Mouse (Mus musculus) heart, adult 11 months (tissue): ENCODE measurements at regions not wholly inside any gene's neighbourhood (a gene's known extent, or its start where the extent isn't known, plus 50 kb on each side); places are given as distances from the start of the nearest gene placed in this dataset.
"Not testable (repeated sequence)": the region's sequence is repeated elsewhere in the genome, so short reads cannot be mapped to it uniquely, and the experiment has no call there.

Source experiments
- DNase-seq: peaks from one replicate; pipeline ENCODE4 v3.0.0; 2022

- DNase-seq, result no peak
Observed at GRCm38 (mm10) chr5:97831421-97831820, 199.4 kb downstream of the Antxr2 start.

- DNase-seq, result peak; percentile 76
Observed at GRCm38 (mm10) chr5:97817485-97817884, 213.4 kb downstream of the Antxr2 start.

GRCm38 (mm10) chr5:97815357-97815756, 215.5 kb downstream of the Antxr2 start:
- no peak for DNase-seq

DNA sequence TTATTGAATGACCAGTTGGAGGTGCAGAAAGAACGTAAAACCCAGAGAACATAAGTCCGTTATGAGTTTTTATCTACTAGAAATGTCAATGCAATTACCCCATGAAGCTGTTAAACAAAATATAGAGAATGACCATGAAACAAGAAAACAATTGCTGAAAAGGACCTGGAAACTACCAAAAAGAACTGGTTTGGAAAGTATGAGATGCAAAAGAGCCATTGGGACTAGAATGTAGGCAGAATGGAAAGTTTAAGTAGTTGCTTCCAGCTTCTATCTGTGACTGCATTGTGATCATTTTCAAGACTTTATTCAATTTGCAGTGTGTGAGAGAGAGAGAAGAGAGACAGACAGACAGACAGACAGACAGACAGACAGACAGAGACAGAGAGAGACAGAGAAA, 216.1 kb downstream of the Antxr2 start:
- DNase-seq, result no peak

- DNase-seq, result peak; percentile 91
Observed at GRCm38 (mm10) chr5:97812611-97813350, 218.1 kb downstream of the Antxr2 start.

DNA sequence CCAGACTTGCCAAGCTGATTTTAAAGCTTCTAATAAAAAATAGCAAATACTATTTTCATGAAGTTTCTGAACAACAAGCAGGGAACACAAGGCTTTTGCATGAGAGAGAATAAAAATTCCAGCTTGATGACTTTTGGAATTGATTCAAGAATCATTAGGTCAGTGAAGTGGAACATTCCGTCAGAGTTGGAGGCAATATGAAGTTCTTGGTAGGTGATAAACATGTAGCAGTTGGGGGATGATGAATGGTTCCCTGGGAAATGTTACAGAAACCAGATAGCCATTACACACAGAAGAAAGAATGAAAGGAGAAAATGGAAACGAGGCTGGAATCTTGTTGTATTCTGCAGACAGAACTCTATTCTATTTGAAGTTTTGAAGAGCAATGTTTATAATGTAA, 221.8 kb downstream of the Antxr2 start:
- peak; percentile 55 for DNase-seq

- peak; percentile 88 for DNase-seq
Observed at GRCm38 (mm10) chr5:97807171-97807570, 223.7 kb downstream of the Antxr2 start.

DNA sequence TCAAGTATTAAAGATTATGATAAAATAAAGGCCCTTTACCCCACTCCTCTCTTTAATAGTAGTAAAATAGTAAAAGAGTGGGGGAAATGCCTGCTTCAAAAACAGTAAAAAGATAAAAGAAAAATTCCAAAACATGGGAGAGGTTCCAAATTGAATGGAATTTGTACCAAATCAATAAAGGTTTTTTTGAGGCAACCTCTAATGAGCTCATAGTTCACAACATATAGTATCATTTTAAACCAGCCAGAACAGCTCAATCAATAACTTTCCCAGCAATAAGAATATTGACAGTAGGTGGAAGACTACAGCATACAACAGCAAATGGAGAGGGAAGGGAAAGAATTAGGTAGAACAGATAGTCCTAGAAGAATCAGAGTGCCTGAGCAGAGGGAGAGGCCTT, 224.1 kb downstream of the Antxr2 start:
- DNase-seq, result no peak

DNA sequence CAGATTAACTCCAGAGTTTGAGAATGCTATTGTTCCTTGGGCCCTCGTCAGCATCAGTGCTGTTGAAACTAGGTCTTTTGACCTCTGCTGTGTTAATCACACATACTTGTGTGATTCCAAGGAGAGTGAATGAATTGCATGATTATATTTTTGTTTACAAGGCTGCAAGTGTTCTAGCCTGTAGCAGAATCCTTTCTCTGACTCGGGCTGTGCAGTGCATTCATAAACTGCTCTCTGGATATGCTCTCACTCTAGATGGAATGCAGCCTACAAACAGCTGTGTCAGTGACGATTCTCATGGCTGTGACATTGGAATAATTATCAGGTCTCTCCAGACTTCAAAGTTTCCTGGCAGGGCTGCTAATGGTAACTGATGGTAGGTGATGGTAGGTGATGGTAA, 230.8 kb downstream of the Antxr2 start:
- peak; percentile 51 for DNase-seq

GRCm38 (mm10) chr5:97788175-97788574, 242.7 kb downstream of the Antxr2 start:
- DNase-seq, result peak; percentile 11

GRCm38 (mm10) chr5:97787001-97787400, 243.8 kb downstream of the Antxr2 start:
- DNase-seq, result no peak

- DNase-seq, result not testable (repeated sequence)
Observed at GRCm38 (mm10) chr5:97775100-97775499, 255.7 kb downstream of the Antxr2 start.

GRCm38 (mm10) chr5:97773451-97773850, 257.4 kb downstream of the Antxr2 start:
- not testable (repeated sequence) for DNase-seq

DNA sequence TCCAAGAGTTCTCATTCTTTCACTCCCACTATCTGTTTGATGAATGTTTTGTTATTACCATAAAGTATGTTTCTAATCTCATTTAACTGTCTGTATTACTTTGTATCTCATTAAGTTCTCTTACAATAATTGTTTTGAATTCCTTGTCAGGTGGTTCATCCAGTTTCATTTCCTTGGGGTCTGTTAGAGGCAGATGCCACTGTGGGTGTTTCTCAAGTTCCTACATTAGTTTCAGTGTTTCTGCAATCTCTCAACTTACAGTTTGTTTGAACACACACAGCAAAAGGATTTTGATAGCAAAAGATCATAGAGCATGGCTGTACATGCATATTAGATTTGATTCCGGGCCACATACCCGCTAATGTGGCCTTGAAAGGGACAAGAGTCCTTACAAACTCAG, 280.5 kb upstream of the Gk2 start:
- no peak for DNase-seq

DNA sequence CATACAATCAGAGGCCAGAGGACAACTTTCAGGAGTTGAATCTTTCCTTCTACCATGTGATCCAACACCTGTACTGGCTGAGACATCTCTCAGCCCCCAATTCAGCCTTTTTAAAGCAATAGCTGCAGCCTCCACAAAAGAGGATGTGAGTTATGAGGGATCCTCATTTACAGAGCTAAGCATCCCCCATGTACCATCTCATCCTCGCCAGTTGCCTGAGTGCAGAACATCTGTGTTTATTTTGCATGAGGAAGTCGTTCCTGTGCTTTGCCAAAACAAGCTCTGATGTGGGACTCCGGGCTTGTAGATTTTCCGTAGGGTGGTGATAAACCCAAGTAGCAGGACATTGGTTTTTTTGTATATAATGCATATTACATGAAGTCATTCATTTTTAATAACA, 274.1 kb upstream of the Gk2 start:
- peak; percentile 89 for DNase-seq

- DNase-seq, result not testable (repeated sequence)
Observed at GRCm38 (mm10) chr5:97719364-97719763, 262.5 kb upstream of the Gk2 start.

- DNase-seq, result no peak
Observed at GRCm38 (mm10) chr5:97705270-97705669, 248.4 kb upstream of the Gk2 start.

DNA sequence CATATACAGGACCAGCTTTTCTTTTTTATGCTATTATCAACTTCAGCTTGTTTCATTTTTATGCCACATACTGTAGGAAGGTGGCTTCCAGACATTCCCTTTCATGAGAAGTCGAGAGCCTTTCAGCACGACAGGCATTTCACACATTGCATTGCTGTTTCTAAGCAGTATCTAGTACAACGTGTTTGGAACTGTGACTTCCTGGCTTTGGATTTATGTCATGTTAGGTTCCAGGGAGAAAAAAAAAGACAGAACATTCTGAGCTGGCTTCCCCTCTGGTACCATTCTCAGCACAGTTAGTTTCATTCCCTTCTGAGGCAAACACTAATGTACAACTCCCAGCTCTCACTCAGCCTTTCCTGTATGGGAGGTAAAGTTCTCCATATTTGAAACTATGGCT, 243.7 kb upstream of the Gk2 start:
- peak; percentile 88 for DNase-seq

DNA sequence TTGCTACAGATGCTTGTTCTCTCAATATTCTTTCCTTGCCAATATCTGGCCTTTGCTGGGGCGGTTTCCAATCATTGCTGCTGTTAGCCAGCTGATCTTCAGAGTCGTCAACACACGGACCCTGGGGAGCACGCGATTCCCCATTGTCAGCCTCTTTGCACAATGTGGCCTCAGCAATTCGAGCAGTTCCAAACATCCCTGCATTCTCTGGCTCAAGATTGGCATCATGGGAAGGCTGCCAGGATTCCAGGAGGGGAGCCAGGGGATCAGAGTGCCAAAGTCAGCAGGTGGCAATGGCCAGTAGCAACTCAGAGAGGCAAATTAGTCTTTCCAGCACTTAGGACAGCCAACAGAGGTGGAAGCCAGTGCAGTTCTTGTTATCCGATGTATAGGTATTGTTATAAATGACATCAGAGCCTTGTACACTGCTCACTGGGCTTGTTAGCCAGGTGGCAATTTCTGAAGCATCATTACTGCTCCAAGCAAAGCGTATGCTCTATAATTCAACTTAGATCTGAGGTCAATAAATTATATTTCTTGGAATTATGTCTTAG, 240.8 kb upstream of the Gk2 start:
- DNase-seq, result peak; percentile 99

- peak; percentile 96 for DNase-seq
Observed at GRCm38 (mm10) chr5:97693333-97693940, 236.6 kb upstream of the Gk2 start.

GRCm38 (mm10) chr5:97685443-97685842, 228.6 kb upstream of the Gk2 start:
- no peak for DNase-seq

DNA sequence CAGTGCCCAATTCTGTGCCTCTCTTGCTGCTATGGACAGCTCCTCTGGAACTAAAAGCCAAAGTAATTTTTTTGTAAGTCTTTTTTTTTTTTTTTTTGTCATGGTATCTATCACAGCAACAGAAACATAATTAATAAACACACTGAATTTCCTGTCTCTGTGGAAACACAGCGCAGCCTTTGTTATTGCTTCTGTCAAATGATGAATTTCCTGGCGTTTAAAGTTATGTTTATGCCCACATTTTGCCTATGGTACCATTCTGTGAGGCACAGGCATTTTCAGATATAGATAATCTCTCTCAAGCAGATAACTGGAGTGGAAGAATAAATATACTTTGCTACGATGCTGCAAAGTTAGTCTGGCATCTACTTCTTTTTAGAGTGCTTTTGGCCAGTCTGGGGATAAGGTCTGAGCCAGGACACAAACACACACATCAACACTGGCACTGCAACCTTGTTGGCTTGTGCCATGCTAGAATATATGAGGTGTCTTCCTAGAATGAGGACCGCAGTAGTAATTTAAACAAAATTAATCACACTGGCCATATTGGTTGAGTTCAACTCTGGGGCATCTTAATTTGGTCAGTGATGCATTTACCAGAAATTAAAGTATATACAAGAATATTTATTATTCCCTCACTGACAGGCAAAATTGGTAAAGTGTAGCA, 227.9 kb upstream of the Gk2 start:
- no peak for DNase-seq

- no peak for DNase-seq
Observed at GRCm38 (mm10) chr5:97669726-97670125, 212.9 kb upstream of the Gk2 start.
